Mouse (Mus musculus) hindbrain, embryonic 10.5 days (tissue): ENCODE data around the gene Snapc3. TPM values are rescaled to one million over a fixed set of nuclear protein-coding genes. Genes with fewer than 3 reads are reported as not detected.
A peak's percentile ranks its signal among the peaks of the same experiment; 100 is the strongest.

Source experiments
- DNase-seq: peaks from one replicate; pipeline ENCODE4 v3.0.0-alpha.2; 2017; ENCODE audit warnings: low spot score
- H3K27ac ChIP-seq: fragments of 300-500 bp; sonication (generic); 2 replicates; pipeline ENCODE4 v1.5.1; 2016; ENCODE audit warnings: mild to moderate bottlenecking, moderate library complexity
- H3K27me3 ChIP-seq: fragments of 300-500 bp; sonication (generic); 2 replicates; pipeline ENCODE4 v1.6.1; 2016; ENCODE audit warnings: mild to moderate bottlenecking; ENCODE audit not compliant: poor library complexity, insufficient read depth, severe bottlenecking
- H3K36me3 ChIP-seq: fragments of 300-500 bp; sonication (generic); 2 replicates; pipeline ENCODE4 v1.6.1; 2016; ENCODE audit warnings: mild to moderate bottlenecking, moderate library complexity
- H3K4me1 ChIP-seq: fragments of 300-500 bp; sonication (generic); replicated peaks from 2 replicates; pipeline ENCODE4 v1.6.1; 2016; ENCODE audit warnings: mild to moderate bottlenecking
- H3K4me3 ChIP-seq: fragments of 300-500 bp; sonication (generic); 2 replicates; pipeline ENCODE4 v1.5.1; 2016; ENCODE audit warnings: mild to moderate bottlenecking, moderate library complexity
- H3K9me3 ChIP-seq: fragments of 300-500 bp; sonication (generic); 2 replicates; pipeline ENCODE4 v1.6.1; 2016; ENCODE audit warnings: mild to moderate bottlenecking, moderate library complexity
- WGBS: fragments of 180-500 bp; shearing (Covaris S2); methylation state at CpG from one replicate; pipeline ENCODE4 v1.1.7; 2016; 5-methylcytosine and 5-hydroxymethylcytosine counted together
- polyA plus RNA-seq: library from polyadenylated mRNA; unstranded; fragments of >200 nt; fragmentation: Nextera tagmentation; extraction: Ambion mirVana; gene quantifications from 2 replicates; pipeline ENCODE4 v1.2.1, GENCODE M21; 2016

The Snapc3 gene
- polyA plus RNA-seq, 1 experiment from 2014 or later = 65.1 TPM

- no peaks in the 10 kb centered on the region for H3K4me1 ChIP-seq
- H3K9me3 ChIP-seq = no peaks in the 10 kb centered on the region
- peaks cover 100% of the 10 kb centered on the region for H3K36me3 ChIP-seq
- no peak overlapping the region for H3K27ac ChIP-seq
- no peak overlapping the region for H3K4me3 ChIP-seq
- WGBS = 98% methylated on average over 7 of the region's 7 CpGs
- no peaks in the 10 kb centered on the region for H3K27me3 ChIP-seq
- no peak for DNase-seq
Observed at GRCm38 (mm10) chr4:83427141-83427540, 9.6 kb downstream of the Snapc3 start.

DNA sequence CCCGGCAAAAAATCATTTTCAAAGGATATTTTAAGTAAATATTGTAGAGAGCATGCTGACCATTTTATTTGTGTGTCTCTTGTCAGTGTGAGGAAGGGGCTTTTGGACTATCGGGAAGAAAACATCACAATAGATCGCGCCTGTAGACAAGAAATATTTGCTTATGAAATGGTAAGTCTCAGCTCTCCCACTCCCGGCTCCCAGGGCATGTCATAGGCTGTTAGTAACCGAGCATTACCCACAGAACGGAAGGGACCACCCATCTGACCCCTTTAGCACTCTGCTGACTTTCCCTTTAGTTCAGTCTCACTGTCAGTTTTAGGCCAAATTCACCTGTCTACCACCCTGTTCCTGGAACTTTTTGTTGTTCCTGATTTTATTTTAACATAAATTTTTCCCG is 10.2 kb downstream of the Snapc3 start:
- H3K27me3 ChIP-seq = no peaks in the 10 kb centered on the region
- no peaks in the 10 kb centered on the region for H3K4me1 ChIP-seq
- WGBS = 96% methylated on average over 8 of the region's 8 CpGs
- no peak for DNase-seq
- no peaks in the 10 kb centered on the region for H3K9me3 ChIP-seq
- no peak overlapping the region for H3K4me3 ChIP-seq
- H3K27ac ChIP-seq = no peak overlapping the region
- peaks cover 100% of the 10 kb centered on the region for H3K36me3 ChIP-seq

DNA sequence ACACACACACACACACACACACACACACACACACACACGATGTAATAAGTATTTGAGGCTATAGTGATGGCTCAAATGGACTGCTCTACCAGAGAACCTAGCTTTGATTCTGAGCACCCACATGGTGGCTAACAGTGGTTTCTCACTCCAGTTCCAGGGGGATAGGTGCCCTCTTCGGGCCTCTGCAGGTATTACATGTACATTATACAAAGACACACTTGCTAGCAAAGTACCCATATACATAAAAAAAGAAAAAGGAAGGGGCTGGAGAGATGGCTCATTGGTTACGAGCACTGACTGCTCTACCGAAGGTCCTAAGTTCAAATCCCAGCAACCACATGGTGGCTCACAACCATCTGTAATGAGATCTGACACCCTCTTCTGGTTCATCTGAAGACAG is 11.3 kb downstream of the Snapc3 start:
- no peaks in the 10 kb centered on the region for H3K27me3 ChIP-seq
- no peaks in the 10 kb centered on the region for H3K9me3 ChIP-seq
- peaks cover 100% of the 10 kb centered on the region for H3K36me3 ChIP-seq
- peak; percentile 10 for DNase-seq
- no peaks in the 10 kb centered on the region for H3K4me1 ChIP-seq
- WGBS = 90% methylated on average over 4 of the region's 4 CpGs
- no peak overlapping the region for H3K4me3 ChIP-seq
- H3K27ac ChIP-seq = no peak overlapping the region

DNA sequence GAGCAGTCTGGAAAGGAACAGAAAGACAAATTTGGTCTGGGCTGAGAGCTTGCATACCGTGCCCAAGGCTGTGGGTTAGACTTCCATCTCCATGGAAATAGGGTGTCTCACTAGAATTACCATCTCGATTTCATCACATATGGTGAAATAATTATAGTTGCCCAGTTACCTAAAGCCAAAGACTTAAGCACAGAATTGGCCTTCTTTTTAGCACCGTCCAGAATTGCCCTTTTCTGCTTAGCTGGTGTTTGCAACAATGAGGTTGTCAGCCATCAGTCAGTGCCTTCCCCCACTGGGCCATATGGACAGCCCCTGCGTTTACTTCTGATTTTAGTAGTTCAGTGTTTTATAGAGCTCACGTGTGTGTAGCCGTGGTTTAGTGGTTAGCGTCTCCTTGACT is 14.4 kb downstream of the Snapc3 start:
- no peak overlapping the region for H3K4me3 ChIP-seq
- no peaks in the 10 kb centered on the region for H3K4me1 ChIP-seq
- peaks cover 100% of the 10 kb centered on the region for H3K36me3 ChIP-seq
- no peak overlapping the region for H3K27ac ChIP-seq
- no peaks in the 10 kb centered on the region for H3K27me3 ChIP-seq
- 95% methylated on average over 7 of the region's 7 CpGs for WGBS
- H3K9me3 ChIP-seq = no peaks in the 10 kb centered on the region
- no peak for DNase-seq

- no peak overlapping the region for H3K27ac ChIP-seq
- H3K4me1 ChIP-seq = no peaks in the 10 kb centered on the region
- 96% methylated on average over 6 of the region's 6 CpGs for WGBS
- H3K9me3 ChIP-seq = no peaks in the 10 kb centered on the region
- no peak for DNase-seq
- no peak overlapping the region for H3K4me3 ChIP-seq
- no peaks in the 10 kb centered on the region for H3K27me3 ChIP-seq
- H3K36me3 ChIP-seq = peaks cover 100% of the 10 kb centered on the region
Observed at GRCm38 (mm10) chr4:83432901-83433300, 15.4 kb downstream of the Snapc3 start.

DNA sequence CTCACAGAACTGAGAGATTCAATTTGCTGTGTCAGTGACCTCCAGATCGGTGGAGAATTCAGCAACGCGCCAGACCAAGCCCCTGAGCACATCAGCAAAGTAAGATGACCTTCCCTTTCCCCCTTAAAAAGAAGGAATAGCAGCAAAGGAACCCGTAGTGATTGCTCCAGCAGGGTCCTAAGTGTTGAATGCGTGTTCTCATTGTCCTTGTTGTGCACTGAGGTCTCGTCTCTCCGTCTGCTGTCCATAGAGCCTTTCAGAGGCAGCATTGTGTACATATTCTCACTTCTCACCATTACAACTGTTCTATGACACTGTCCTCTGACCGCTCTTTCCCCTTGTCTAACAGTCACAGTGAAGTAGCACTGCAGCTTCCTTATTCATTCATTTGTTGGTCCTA is 18.9 kb downstream of the Snapc3 start:
- no peaks in the 10 kb centered on the region for H3K9me3 ChIP-seq
- DNase-seq = no peak

GRCm38 (mm10) chr4:83438116-83438515 is 20.6 kb downstream of the Snapc3 start:
- Histone ChIP-seq H3K36me3 (peaks cover 95% of the 10 kb centered on the region), H3K4me3 (no peak overlapping the region)
- DNase-seq = no peak

More for the DNA sequence above, 18.9 kb downstream of the Snapc3 start:
- WGBS = 96% methylated on average over 8 of the region's 8 CpGs
- H3K4me1 ChIP-seq = peaks cover 10% of the 10 kb centered on the region; the same call in 1 of the 2 replicates
- no peak overlapping the region for H3K27ac ChIP-seq
- H3K4me3 ChIP-seq = no peak overlapping the region
- peaks cover 100% of the 10 kb centered on the region for H3K36me3 ChIP-seq
- H3K27me3 ChIP-seq = no peaks in the 10 kb centered on the region

DNA sequence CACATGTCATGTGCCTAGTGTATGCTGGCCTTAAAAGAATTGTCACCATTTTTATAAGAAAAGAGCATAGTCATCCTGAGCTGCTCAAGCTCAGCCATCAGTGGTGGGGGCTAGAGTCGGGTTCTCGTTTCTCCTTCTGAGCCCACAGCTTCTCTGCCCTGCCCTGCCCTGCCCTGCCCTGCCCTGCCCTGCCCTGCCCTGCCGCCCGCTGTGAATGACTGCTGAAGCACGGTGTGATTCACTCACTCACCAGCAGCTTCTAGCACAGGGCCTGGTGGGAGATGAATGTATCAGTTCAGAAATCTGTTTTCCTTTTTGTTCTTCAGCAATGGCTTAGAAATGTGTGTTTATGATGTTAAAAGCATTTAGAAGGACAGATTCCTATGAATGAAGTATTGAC is 21.5 kb downstream of the Snapc3 start:
- Histone ChIP-seq H3K27ac (no peak overlapping the region), H3K9me3 (no peaks in the 10 kb centered on the region), H3K4me1 (peaks cover 10% of the 10 kb centered on the region; the same call in 1 of the 2 replicates), H3K4me3 (no peak overlapping the region), H3K36me3 (peaks cover 86% of the 10 kb centered on the region), H3K27me3 (no peaks in the 10 kb centered on the region)
- 41% methylated on average over 5 of the region's 5 CpGs for WGBS
- DNase-seq = no peak

More at GRCm38 (mm10) chr4:83438116-83438515, 20.6 kb downstream of the Snapc3 start:
- H3K4me1 ChIP-seq = peaks cover 10% of the 10 kb centered on the region; the same call in 1 of the 2 replicates
- H3K27ac ChIP-seq = no peak overlapping the region
- H3K27me3 ChIP-seq = no peaks in the 10 kb centered on the region
- H3K9me3 ChIP-seq = no peaks in the 10 kb centered on the region

GRCm38 (mm10) chr4:83441050-83441449 is 23.5 kb downstream of the Snapc3 start:
- 90% methylated on average over 4 of the region's 4 CpGs for WGBS
- H3K36me3 ChIP-seq = peaks cover 66% of the 10 kb centered on the region

GRCm38 (mm10) chr4:83450785-83451184 is 33.3 kb downstream of the Snapc3 start:
- peaks cover 68% of the 10 kb centered on the region for H3K36me3 ChIP-seq
- H3K4me1 ChIP-seq = no peaks in the 10 kb centered on the region
- H3K27ac ChIP-seq = no peak overlapping the region
- no peak for DNase-seq
- no peak overlapping the region for H3K4me3 ChIP-seq
- H3K27me3 ChIP-seq = no peaks in the 10 kb centered on the region
- 89% methylated on average over 4 of the region's 4 CpGs for WGBS
- H3K9me3 ChIP-seq = no peaks in the 10 kb centered on the region

More at GRCm38 (mm10) chr4:83441050-83441449, 23.5 kb downstream of the Snapc3 start:
- Histone ChIP-seq H3K4me3 (no peak overlapping the region), H3K9me3 (no peaks in the 10 kb centered on the region), H3K27me3 (no peaks in the 10 kb centered on the region), H3K4me1 (peaks cover 10% of the 10 kb centered on the region; the same call in 1 of the 2 replicates), H3K27ac (no peak overlapping the region)
- DNase-seq = no peak

DNA sequence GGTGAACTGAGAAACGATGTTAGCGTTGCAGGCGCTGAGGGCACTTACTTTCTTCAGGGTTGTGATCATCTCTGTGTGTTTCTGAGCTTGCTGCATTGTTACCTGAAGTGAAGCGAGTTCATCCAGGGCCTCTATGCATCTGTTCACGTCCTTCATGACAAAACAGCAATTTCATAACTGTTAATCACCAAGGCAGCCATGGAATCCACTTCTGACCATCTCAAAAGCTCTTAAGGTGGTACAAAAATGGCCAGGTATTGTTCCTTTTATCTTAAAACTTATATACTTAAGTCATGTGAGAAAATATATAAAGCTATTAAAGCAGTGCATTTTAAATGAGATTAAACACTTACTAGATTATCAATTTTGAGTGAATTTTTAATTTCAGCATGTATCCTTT is 42.6 kb downstream of the Snapc3 start:
- Histone ChIP-seq H3K27ac (no peak overlapping the region), H3K36me3 (peaks cover 98% of the 10 kb centered on the region), H3K27me3 (no peaks in the 10 kb centered on the region), H3K4me1 (no peaks in the 10 kb centered on the region), H3K4me3 (no peak overlapping the region), H3K9me3 (no peaks in the 10 kb centered on the region)
- DNase-seq = no peak
- whole genome bisulfite sequencing = 94% methylated on average over 5 of the region's 5 CpGs

- H3K27me3 ChIP-seq = no peaks in the 10 kb centered on the region
- peaks cover 98% of the 10 kb centered on the region for H3K36me3 ChIP-seq
- WGBS = 96% methylated on average over 7 of the region's 7 CpGs
- H3K4me3 ChIP-seq = no peak overlapping the region
- DNase-seq = no peak
- H3K27ac ChIP-seq = no peak overlapping the region
- 0 out of 2 replicates have a peak, but pooled peaks cover 3% of the 10 kb centered on the region for H3K4me1 ChIP-seq
- H3K9me3 ChIP-seq = no peaks in the 10 kb centered on the region
Observed at GRCm38 (mm10) chr4:83464827-83465226, 47.3 kb downstream of the Snapc3 start.

GRCm38 (mm10) chr4:83467615-83468014 is 50.1 kb downstream of the Snapc3 start:
- 91% methylated on average over 7 of the region's 7 CpGs for WGBS
- Histone ChIP-seq H3K27me3 (no peaks in the 10 kb centered on the region), H3K36me3 (peaks cover 98% of the 10 kb centered on the region), H3K4me1 (0 out of 2 replicates have a peak, but pooled peaks cover 3% of the 10 kb centered on the region), H3K4me3 (no peak overlapping the region), H3K9me3 (no peaks in the 10 kb centered on the region), H3K27ac (no peak overlapping the region)
- no peak for DNase-seq

- WGBS = 72% methylated on average over 3 of the region's 3 CpGs
- no peak overlapping the region for H3K27ac ChIP-seq
- H3K36me3 ChIP-seq = peaks cover 98% of the 10 kb centered on the region
Observed at GRCm38 (mm10) chr4:83468208-83468607, 50.7 kb downstream of the Snapc3 start.

More at GRCm38 (mm10) chr4:83468208-83468607, 50.7 kb downstream of the Snapc3 start:
- no peaks in the 10 kb centered on the region for H3K27me3 ChIP-seq
- no peak overlapping the region for H3K4me3 ChIP-seq
- no peaks in the 10 kb centered on the region for H3K9me3 ChIP-seq
- DNase-seq = no peak
- H3K4me1 ChIP-seq = 0 out of 2 replicates have a peak, but pooled peaks cover 3% of the 10 kb centered on the region
